Comparison of ENCODE assay signal across 16 mouse cellular contexts in the genomic region with DNA sequence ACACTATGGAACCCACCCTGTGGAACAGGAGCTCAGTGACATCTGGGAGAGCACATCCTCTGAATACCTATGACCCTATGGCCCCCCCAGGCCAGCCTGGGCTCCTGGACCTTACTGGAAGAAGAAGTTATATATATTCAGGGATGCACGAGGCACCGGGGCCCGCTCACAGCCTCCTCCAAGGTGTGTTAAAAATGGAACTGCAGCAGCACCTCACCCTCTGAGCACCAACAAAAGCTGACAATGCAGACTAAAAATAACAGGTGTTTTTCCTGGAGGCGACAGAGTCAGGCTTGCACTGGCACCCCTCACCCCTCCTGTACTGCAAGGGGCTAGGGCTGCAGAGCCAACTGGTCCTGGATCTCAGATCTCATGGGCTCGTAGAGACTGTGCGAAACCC. TPM values are rescaled to one million over a fixed set of nuclear protein-coding genes. Genes with fewer than 3 reads are reported as not detected.
A peak's percentile ranks its signal among the peaks of the same experiment; 100 is the strongest.
DNase-seq lines count a peak whose midpoint lies in the region; ATAC-seq and TF ChIP-seq lines count a peak whose summit lies in the region.
"Had no signal": no experiment of that assay in that cellular context is flagged by ENCODE, and none has a peak within 500 bp of the region (broad histone marks: within the 10 kb centered on the region; RNA-seq: fewer than 3 reads in every experiment).

No protein-coding gene starts in this region.

- H3K9ac ChIP-seq in heart, embryonic 15.5 days = no peak overlapping the region
- H3K9ac ChIP-seq: embryonic facial prominence, embryonic 12.5 days; forebrain, embryonic 15.5 days had no signal

- H3K4me3 ChIP-seq in heart, embryonic 10.5 days = no peak overlapping the region
- no peak overlapping the region for H3K4me3 ChIP-seq in heart, embryonic 15.5 days
- H3K4me3 ChIP-seq in left cerebral cortex, adult 2 months = no peak overlapping the region
- H3K4me3 ChIP-seq: embryonic facial prominence, embryonic 12.5 days; forebrain, embryonic 15.5 days; hindbrain, embryonic 13.5 days had no signal

- intact Hi-C loops in heart, postnatal 25 days (cut with DNase I) = no loop called here
- intact Hi-C loops in left cerebral cortex, adult 2 months (cut with DNase I) = no loop called here

- no peaks in the 10 kb centered on the region for H3K27me3 ChIP-seq in heart, embryonic 10.5 days (ENCODE audit: insufficient read depth, poor library complexity, severe bottlenecking)
- no peaks in the 10 kb centered on the region for H3K27me3 ChIP-seq in heart, embryonic 15.5 days
- H3K27me3 ChIP-seq: embryonic facial prominence, embryonic 12.5 days; forebrain, embryonic 15.5 days; hindbrain, embryonic 13.5 days had no signal

- no peaks in the 10 kb centered on the region for H3K36me3 ChIP-seq in heart, embryonic 10.5 days
- no peaks in the 10 kb centered on the region for H3K36me3 ChIP-seq in heart, embryonic 15.5 days
- H3K36me3 ChIP-seq: embryonic facial prominence, embryonic 12.5 days; forebrain, embryonic 15.5 days; hindbrain, embryonic 13.5 days had no signal

- H3K4me2 ChIP-seq in heart, embryonic 15.5 days = no peak overlapping the region
- H3K4me2 ChIP-seq: embryonic facial prominence, embryonic 12.5 days; forebrain, embryonic 15.5 days; hindbrain, embryonic 13.5 days had no signal

- H3K4me1 ChIP-seq in heart, embryonic 10.5 days = peaks cover 56% of the 10 kb centered on the region
- H3K4me1 ChIP-seq in heart, embryonic 15.5 days (replicated peaks) = peaks cover 58% of the 10 kb centered on the region
- H3K4me1 ChIP-seq: embryonic facial prominence, embryonic 12.5 days had no signal

- WGBS in heart, embryonic 10.5 days = 58% methylated on average over 6 of the region's 6 CpGs
- WGBS in heart, embryonic 15.5 days = 57% methylated on average over 6 of the region's 6 CpGs

- TF ChIP-seq CTCF in left cerebral cortex, adult 2 months (IDR thresholded peaks at IDR 0.05) = no peak

- no peaks in the 10 kb centered on the region for H3K9me3 ChIP-seq in heart, embryonic 10.5 days
- no peaks in the 10 kb centered on the region for H3K9me3 ChIP-seq in heart, embryonic 15.5 days (replicated peaks)
- H3K9me3 ChIP-seq: embryonic facial prominence, embryonic 12.5 days; forebrain, embryonic 15.5 days; hindbrain, embryonic 13.5 days had no signal

- no peak for DNase-seq in heart, embryonic 10.5 days (ENCODE audit: low spot score)
- DNase-seq in heart, postnatal 4 days = no peak
- no peak for DNase-seq in heart, postnatal 25 days (ENCODE audit: low spot score)
- no peak for DNase-seq in left cerebral cortex, adult 2 months (ENCODE audit: extremely low spot score in 1 of 2, low spot score in 2 of 2)
- DNase-seq in left cerebral cortex, adult 18-20 months (ENCODE audit: low spot score in 2 of 2) = no peak
- DNase-seq in thymus, postnatal 25 days = no peak
- DNase-seq: adrenal gland, postnatal 10 days; cerebellum, adult 11-12 months; cerebellum, adult 9-10 months; cerebellum, postnatal 25 days; gastrocnemius, postnatal 14 days had no signal

- H3K27ac ChIP-seq in heart, embryonic 10.5 days = peak overlapping the region; percentile 59
- peak overlapping the region; percentile 45; the same call in 1 of the 2 replicates for H3K27ac ChIP-seq in heart, embryonic 15.5 days
- peak overlapping the region; percentile 36; the same call in 1 of the 2 replicates for H3K27ac ChIP-seq in left cerebral cortex, adult 2 months
- H3K27ac ChIP-seq: embryonic facial prominence, embryonic 12.5 days; forebrain, embryonic 15.5 days; hindbrain, embryonic 13.5 days; hindbrain, postnatal 0 days had no signal

- no peak for ATAC-seq in heart, embryonic 15.5 days (replicated peaks; ENCODE audit: insufficient number of reproducible peaks, insufficient read depth, low FRiP score, low read depth)
- ATAC-seq: forebrain, embryonic 15.5 days; hindbrain, postnatal 0 days had no signal

RNA-seq across cellular contexts. Expression of gene Fam207a, which starts 48.2 kb away (rescaled TPM):
- polyA plus RNA-seq in heart, embryonic 10.5 days (2016; fragmentation: Nextera tagmentation; extraction: Ambion mirVana) = 30.7 and 45.6 TPM in 2 replicates
- total RNA-seq in heart, postnatal 4 days (2021) = 10 to 100 TPM; 12.6 to 13.2 TPM
- polyA plus RNA-seq in heart, embryonic 15.5 days (2015; fragmentation: Nextera tagmentation; extraction: Ambion mirVana) = 21.3 and 28.1 TPM in 2 replicates
- total RNA-seq in heart, postnatal 25 days (2021) = 1 to 10 TPM; 8.6 to 9.9 TPM
- 10 to 100 TPM; 32.6 to 35.7 TPM for total RNA-seq in left cerebral cortex, adult 2 months (2021)
- total RNA-seq in left cerebral cortex, adult 18-20 months (2021) = 10 to 100 TPM; 34.7 to 35.8 TPM

RNA-seq across cellular contexts. Expression of gene Adarb1, which starts 49.3 kb away (rescaled TPM):
- polyA plus RNA-seq in heart, embryonic 10.5 days (2016; fragmentation: Nextera tagmentation; extraction: Ambion mirVana) = 9.2 and 9.9 TPM in 2 replicates
- total RNA-seq in heart, postnatal 4 days (2021) = 10 to 100 TPM; 20.9 to 23.3 TPM
- 14.0 and 14.8 TPM in 2 replicates for polyA plus RNA-seq in heart, embryonic 15.5 days (2015; fragmentation: Nextera tagmentation; extraction: Ambion mirVana)
- 10 to 100 TPM; 16.7 to 19.7 TPM for total RNA-seq in heart, postnatal 25 days (2021)
- 100 to 1,000 TPM; 139 to 152 TPM for total RNA-seq in left cerebral cortex, adult 2 months (2021)
- total RNA-seq in left cerebral cortex, adult 18-20 months (2021) = 100 to 1,000 TPM; 121 to 144 TPM

Comparison
In these comparisons a context has a peak if more than half of its experiments do, and no peak if none do; other contexts are left out.
1. RNA of gene Adarb1, which starts 49.3 kb away (total RNA-seq): 139 to 152 TPM in left cerebral cortex, adult 2 months and 121 to 144 TPM in left cerebral cortex, adult 18-20 months; 20.9 to 23.3 TPM in heart, postnatal 4 days and 16.7 to 19.7 TPM in heart, postnatal 25 days; every median in the first group is over 4 times any median in the second.
2. Peak in every context shown above with its lines, with median percentiles within 50 percentile points of each other: H3K27ac ChIP-seq.